In genomic region chr2:31880868-31881267, GRCm38 (mm10) we compare ENCODE assay signal across 10 mouse cellular contexts. TPM values are rescaled to one million over a fixed set of nuclear protein-coding genes. Genes with fewer than 3 reads are reported as not detected.
DNase-seq lines count a peak whose midpoint lies in the region; ATAC-seq and TF ChIP-seq lines count a peak whose summit lies in the region.
"Had no signal": no experiment of that assay in that cellular context is flagged by ENCODE, and none has a peak within 500 bp of the region (broad histone marks: within the 10 kb centered on the region; RNA-seq: fewer than 3 reads in every experiment).

No protein-coding gene starts in this region.

- intact Hi-C loops in gastrocnemius, adult 2 months (cut with DNase I): no loop called here
- intact Hi-C loops in gastrocnemius, postnatal 14 days (cut with DNase I; ENCODE audit: low total_unique reads): no loop called here

- peak overlapping the region; percentile 16; the same call in 1 of the 2 replicates for H3K27ac ChIP-seq in gastrocnemius, adult 2 months
- H3K27ac ChIP-seq: hindbrain, embryonic 14.5 days; left cerebral cortex, adult 2 months had no signal

- TF ChIP-seq CTCF in gastrocnemius, adult 2 months (IDR thresholded peaks at IDR 0.05): no peak

- peak overlapping the region; percentile 23; the same call in 1 of the 2 replicates for H3K4me3 ChIP-seq in gastrocnemius, adult 2 months
- H3K4me3 ChIP-seq: left cerebral cortex, adult 2 months had no signal

- ATAC-seq in monocyte, adult 5-6 weeks (replicated peaks; ENCODE audit: insufficient number of reproducible peaks, low FRiP score, low TSS enrichment, poor library complexity, severe bottlenecking): 0 out of 2 replicates have a peak, but pooled peaks have one; percentile 25

- no peak for DNase-seq in gastrocnemius, adult 2 months
- no peak for DNase-seq in gastrocnemius, postnatal 14 days
- DNase-seq in lung, postnatal 14 days: peak; percentile 27
- no peak for DNase-seq in lung, adult 18-20 months
- DNase-seq in thymus, postnatal 14 days: peak; percentile 71
- no peak for DNase-seq in gastrocnemius, adult 18-20 months (ENCODE audit: low spot score)
- DNase-seq in adipocyte (ENCODE audit: low spot score): no peak

RNA-seq across cellular contexts. Expression of gene Lamc3, which starts 6.2 kb away (rescaled TPM):
- under 1 TPM; 0.11 to 0.82 TPM for total RNA-seq in gastrocnemius, adult 2 months (2021)
- under 1 TPM; 0.60 to 0.66 TPM for total RNA-seq in gastrocnemius, postnatal 14 days (2021)
- not detected in 3 replicates for total RNA-seq in monocyte, adult 5-6 weeks (2017)
- total RNA-seq in gastrocnemius, adult 18-20 months (2021): under 1 TPM; 0.16 to 0.33 TPM

RNA-seq across cellular contexts. Expression of gene Fibcd1, which starts 35.1 kb away (rescaled TPM):
- total RNA-seq in gastrocnemius, adult 2 months (2021): not detected
- total RNA-seq in gastrocnemius, postnatal 14 days (2021): not detected
- 0.19 TPM in 1 of 3 replicates, not detected in the others for total RNA-seq in monocyte, adult 5-6 weeks (2017)
- total RNA-seq in gastrocnemius, adult 18-20 months (2021): under 1 TPM in 1 of 2 experiments, not detected in 1; 0.05 TPM

Comparison
In these comparisons a context has a peak if more than half of its experiments do, and no peak if none do; other contexts are left out.
1. DNase-seq: peak in lung, postnatal 14 days (single experiment) and thymus, postnatal 14 days (single experiment); none in gastrocnemius, adult 2 months (single experiment), gastrocnemius, postnatal 14 days (single experiment), lung, adult 18-20 months (0 of 2), gastrocnemius, adult 18-20 months (single experiment) and adipocyte (single experiment).